Mouse (Mus musculus) CD4-positive, CD25-positive, alpha-beta regulatory T cell, adult 2 months (primary cell): ENCODE data around the gene Aars.
A peak's percentile ranks its signal among the peaks of the same experiment; 100 is the strongest.

Source experiments
- DNase-seq: peaks from one replicate; pipeline ENCODE4 v3.0.0-alpha.2; 2012; ENCODE audit warnings: low read depth, low spot score

The Aars gene

GRCm38 (mm10) chr8:111093865-111094718 is 61.1 kb downstream of the Aars start, which contains the start of gene Pdpr:
Gene Pdpr, plus strand, starts transcription at chr8:111094630.
- DNase-seq, result peak; percentile 96

DNA sequence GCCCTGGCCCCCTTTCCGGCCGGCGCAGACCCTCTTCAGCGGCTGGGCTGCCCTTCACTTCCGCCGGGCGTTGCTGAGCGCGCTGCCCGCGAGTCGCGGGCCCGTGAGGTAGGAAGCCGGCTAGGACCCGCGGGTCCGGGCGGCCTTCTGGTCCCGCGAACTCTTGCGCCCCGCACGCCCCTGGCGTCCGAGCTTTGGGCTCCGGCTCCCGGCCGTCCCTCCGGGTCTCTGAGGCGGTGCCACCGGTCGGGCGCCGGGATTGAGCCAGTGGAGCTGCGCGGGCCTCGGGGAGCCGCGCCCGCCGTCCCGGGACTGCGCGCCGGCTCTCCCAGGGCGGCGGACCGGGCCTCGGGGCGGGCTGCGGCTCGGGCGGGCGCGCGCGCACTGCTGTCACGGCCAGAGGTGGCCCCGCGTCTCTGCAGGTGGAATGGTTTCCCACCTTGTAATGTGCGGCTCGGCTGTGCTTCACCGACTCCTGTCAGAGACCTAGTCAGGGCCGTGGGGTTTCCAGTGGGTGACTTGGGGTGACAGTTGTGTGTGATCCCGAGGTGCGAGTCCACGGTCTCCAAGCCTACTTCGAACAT is 61.9 kb downstream of the Aars start:
- DNase-seq, result peak; percentile 48
